Mouse (Mus musculus): Measurements from ENCODE around the gene Psmg3. TPM values are rescaled to one million over a fixed set of nuclear protein-coding genes. Genes with fewer than 3 reads are reported as not detected.
A peak's percentile ranks its signal among the peaks of the same experiment; 100 is the strongest.

The Psmg3 gene
- polyA plus RNA-seq, 1 experiment from 2014 or later: 70.3 TPM

DNA sequence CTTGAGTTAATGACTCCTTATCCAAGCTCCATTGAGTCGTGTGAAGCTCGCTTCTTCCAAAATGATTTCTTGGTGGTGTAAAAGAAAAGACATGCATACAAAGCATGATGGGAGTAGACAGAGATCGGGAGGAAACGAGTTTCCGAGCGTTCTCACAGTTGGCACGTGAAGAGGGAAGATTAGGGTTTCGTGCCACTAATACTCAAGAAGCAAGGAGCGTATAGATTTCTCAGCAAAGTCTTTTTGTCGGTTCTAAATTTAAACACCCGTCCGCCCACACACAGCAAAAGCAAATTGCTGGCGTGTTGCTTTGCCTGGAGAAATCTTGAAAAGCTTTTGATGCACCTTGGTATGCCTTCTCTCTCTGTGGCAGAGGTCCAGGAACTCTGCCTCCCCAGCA is 2.7 kb upstream of the Psmg3 start:
- ATAC-seq (ENCODE audit: low read depth): no peak
- H3K4me1 ChIP-seq (replicated peaks): peaks cover 12% of the 10 kb centered on the region
- no peak overlapping the region for H3K4me2 ChIP-seq
- no peak overlapping the region for H3K4me3 ChIP-seq
- H3K27ac ChIP-seq (replicated peaks): no peak overlapping the region
- H3K36me3 ChIP-seq: no peaks in the 10 kb centered on the region
- no peak overlapping the region for H3K9ac ChIP-seq
- WGBS: 82% methylated on average over 13 of the region's 13 CpGs
- 0 out of 2 replicates have a peak, but pooled peaks cover 5% of the 10 kb centered on the region for H3K27me3 ChIP-seq
- no peaks in the 10 kb centered on the region for H3K9me3 ChIP-seq

DNA sequence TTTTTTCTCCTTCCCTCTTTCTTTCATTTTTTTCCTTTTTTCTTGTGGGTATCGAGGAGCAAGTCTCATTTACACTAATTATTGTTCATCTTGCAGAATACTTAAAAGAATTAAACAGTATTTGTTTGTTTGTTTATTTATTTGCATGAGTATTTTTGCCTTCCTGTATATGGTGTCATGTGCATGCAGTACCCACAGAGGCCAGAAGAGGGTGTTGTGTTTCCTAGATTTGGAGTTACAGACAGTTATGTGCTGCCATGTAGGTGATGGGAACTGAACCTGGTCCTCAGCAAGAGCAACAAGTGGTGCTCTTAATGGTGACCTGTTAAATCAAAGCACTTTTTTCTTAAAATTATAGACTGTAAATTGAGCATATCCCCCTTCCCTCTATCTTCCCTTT is 908 bp upstream of the Psmg3 start:
- peaks cover 12% of the 10 kb centered on the region for H3K4me1 ChIP-seq (replicated peaks)
- no peaks in the 10 kb centered on the region for H3K27me3 ChIP-seq
- H3K9ac ChIP-seq: no peak overlapping the region
- H3K36me3 ChIP-seq: peaks cover 14% of the 10 kb centered on the region
- H3K4me3 ChIP-seq: no peak overlapping the region
- H3K27ac ChIP-seq (replicated peaks): no peak overlapping the region
- 94% methylated on average over 1 of the region's 1 CpGs for WGBS
- no peaks in the 10 kb centered on the region for H3K9me3 ChIP-seq
- H3K4me2 ChIP-seq: peak overlapping the region; percentile 99
- no peak for ATAC-seq (ENCODE audit: low read depth)

DNA sequence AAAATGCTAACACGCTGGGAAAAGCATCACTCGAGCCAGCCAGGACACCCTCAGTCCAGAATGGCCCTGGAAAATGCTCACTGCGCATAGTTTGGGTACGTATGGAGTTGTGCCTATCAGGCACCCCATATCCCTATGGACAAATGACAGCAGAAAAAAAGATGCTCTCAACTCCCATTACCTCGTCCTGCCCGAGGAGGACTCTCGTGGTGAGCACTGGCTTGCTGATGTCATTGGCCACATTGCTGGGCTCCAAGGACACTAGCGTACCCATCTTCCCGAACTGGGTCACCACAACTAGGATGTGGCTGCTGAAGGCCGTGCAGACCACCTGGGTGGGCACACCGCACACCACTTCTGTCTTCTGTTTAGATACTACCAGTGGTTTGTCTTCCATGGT is 738 bp downstream of the Psmg3 start:
- H3K9me3 ChIP-seq: no peaks in the 10 kb centered on the region
- H3K4me3 ChIP-seq: peak overlapping the region; percentile 74
- 0 out of 2 replicates have a peak, but pooled peaks have one; percentile 18 for ATAC-seq (ENCODE audit: low read depth)
- 43% methylated on average over 11 of the region's 11 CpGs for WGBS
- H3K9ac ChIP-seq: peak overlapping the region; percentile 80
- peak overlapping the region; percentile 99 for H3K4me2 ChIP-seq
- peaks cover 27% of the 10 kb centered on the region for H3K36me3 ChIP-seq
- peaks cover 19% of the 10 kb centered on the region for H3K4me1 ChIP-seq (replicated peaks)
- H3K27me3 ChIP-seq: no peaks in the 10 kb centered on the region
- H3K27ac ChIP-seq (replicated peaks): peak overlapping the region; percentile 77; the same call in 1 of the 2 replicates

DNA sequence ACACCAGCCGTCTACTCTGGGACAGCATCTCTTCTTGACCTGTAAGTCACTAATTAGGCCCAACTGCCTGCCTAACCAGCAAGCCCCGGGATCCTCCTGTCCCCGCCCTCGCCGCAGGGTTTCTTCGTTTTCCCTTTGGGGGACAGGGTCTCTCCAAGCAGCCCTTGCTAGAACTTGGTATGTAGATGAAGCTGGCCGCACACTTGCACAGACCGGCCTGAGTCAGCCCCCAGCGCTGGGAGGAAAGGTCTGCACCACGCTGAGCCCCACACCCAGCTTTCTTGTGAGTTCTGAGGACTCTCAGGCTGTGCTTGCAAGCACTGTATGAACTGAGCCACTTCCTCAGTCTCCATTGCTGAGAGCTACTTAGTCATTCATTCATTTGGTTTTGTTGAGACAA is 2.2 kb downstream of the Psmg3 start:
- Histone ChIP-seq H3K36me3 (peaks cover 27% of the 10 kb centered on the region), H3K4me2 (no peak overlapping the region), H3K27me3 (no peaks in the 10 kb centered on the region), H3K4me1 (replicated peaks) (peaks cover 19% of the 10 kb centered on the region), H3K9ac (no peak overlapping the region), H3K27ac (replicated peaks) (no peak overlapping the region), H3K4me3 (no peak overlapping the region), H3K9me3 (no peaks in the 10 kb centered on the region)
- 93% methylated on average over 10 of the region's 10 CpGs for WGBS
- ATAC-seq (ENCODE audit: low read depth): no peak

DNA sequence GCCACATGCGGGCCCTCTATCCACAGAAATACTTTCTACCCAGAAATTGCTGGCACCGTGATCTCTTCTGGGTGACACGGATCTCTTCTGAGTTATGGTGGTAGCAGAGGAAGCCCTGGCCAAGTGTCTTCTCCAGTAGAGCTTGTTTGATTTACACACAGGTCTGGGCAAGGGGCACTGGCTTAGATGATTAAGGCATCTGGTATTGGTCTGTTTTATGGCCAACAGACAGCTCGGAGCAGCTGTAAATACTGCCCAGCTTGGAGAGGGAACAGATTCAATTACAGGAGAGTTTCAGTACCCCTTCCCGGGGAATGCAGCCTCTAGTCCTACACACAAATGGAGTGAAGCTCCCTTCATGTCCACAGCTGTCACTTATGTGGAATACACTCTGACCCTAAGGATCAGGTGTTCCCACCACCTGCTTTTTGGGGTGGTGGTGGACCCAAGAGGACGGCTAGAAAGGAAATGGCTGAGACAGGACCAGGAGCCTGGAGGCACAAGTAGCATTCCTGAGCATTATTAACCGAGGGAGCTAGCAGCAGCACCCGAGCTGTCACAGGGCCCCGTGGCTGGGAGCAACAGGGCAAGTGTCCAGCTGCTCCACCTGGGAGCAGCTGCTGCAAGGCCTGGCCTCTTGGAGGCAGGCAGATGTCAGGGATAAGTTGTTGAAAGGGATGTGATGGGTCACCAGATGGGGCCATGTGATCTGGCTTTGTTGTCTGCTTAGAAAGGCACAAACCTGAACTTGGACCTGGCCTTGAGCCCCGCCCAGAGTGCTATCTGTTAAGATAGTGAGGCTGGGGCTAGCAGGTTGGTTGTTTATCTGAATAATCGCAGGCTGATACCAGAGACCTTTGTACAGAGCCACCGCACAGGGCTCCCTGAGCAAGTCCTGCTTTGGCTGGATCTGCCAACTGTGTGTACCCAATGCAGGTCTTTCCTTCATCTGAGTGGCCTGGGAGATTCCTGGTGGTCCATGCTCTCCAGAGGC is 4.9 kb downstream of the Psmg3 start:
- no peak for ATAC-seq (ENCODE audit: low read depth)
- Histone ChIP-seq H3K27me3 (no peaks in the 10 kb centered on the region), H3K9ac (0 out of 2 replicates have a peak overlapping the region, but pooled peaks have one; percentile 19), H3K9me3 (no peaks in the 10 kb centered on the region), H3K4me1 (replicated peaks) (peaks cover 19% of the 10 kb centered on the region), H3K27ac (replicated peaks) (no peak overlapping the region; the same call in 1 of the 2 replicates), H3K4me3 (no peak overlapping the region), H3K36me3 (peaks cover 32% of the 10 kb centered on the region), H3K4me2 (no peak overlapping the region)
- WGBS: 77% methylated on average over 12 of the region's 12 CpGs

DNA sequence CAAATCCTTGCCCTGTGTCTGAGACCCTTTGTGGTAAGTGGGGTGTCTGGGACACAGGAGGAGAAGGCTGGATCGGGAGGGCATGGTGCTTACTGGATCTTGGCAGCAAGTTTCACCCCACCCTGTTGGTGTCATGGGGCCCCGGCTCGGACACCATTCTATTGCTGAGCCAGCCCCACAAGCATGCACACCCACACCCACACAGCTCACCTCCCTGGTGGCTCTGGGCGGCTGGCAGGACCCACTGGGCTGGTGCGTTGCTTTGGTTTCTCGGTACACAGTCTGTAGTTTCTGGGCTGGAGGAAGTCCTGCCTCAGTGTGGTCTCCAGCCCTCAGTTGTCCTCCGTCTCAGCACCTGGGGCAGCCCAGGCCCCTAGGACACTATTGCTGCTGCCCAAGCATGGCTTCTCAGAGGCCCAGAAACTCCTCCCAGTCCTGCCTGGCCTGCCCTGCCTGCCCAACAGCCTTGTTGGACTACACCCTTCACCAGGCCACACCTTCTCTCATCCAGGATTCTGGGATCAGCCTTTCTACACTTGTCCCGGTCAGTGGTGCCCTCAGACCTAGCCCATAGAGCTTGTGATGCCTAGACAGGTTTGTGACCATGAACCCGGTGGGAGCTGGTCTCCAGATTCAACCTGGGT is 7.0 kb downstream of the Psmg3 start, which contains the start of gene Tmem184a:
Gene Tmem184a, minus strand, starts transcription at position 380 of the 644 bp plus-strand sequence.
- Histone ChIP-seq H3K27ac (replicated peaks) (no peak within 1 kb of the TSS), H3K4me2 (no peak within 1 kb of the TSS), H3K27me3 (peaks cover 15% of the 10 kb centered on the region), H3K4me1 (replicated peaks) (peaks cover 7% of the 10 kb centered on the region; the same call in 1 of the 2 replicates), H3K36me3 (peaks cover 32% of the 10 kb centered on the region), H3K9ac (no peak within 1 kb of the TSS), H3K4me3 (no peak within 1 kb of the TSS), H3K9me3 (no peaks in the 10 kb centered on the region)
- 88% methylated on average over 9 of the region's 9 CpGs for WGBS
- no peak for ATAC-seq (ENCODE audit: low read depth)

DNA sequence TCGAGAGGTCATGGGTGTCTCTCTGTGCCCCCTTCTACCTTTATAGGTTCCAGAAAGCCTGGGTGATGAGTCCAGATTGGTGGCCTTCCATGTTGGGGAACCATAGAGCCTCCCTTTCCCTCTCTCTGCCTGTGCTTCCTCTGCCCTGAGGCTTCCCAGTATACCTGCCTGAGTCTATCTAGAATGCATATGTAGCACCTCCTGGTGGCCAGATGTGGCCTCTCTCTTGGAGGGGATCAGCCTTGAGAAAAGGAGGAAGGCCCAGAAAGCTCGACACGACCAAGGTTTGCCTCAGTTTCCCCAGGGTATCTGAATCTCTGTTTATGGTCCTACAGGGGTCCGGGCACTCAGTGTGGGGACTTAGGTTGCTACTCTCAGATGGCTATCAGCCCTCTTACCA is 7.9 kb downstream of the Psmg3 start:
- no peak overlapping the region for H3K9ac ChIP-seq
- 49% methylated on average over 4 of the region's 4 CpGs for WGBS
- H3K4me2 ChIP-seq: no peak overlapping the region
- H3K36me3 ChIP-seq: peaks cover 30% of the 10 kb centered on the region
- H3K4me1 ChIP-seq (replicated peaks): peaks cover 7% of the 10 kb centered on the region; the same call in 1 of the 2 replicates
- H3K27ac ChIP-seq (replicated peaks): no peak overlapping the region
- H3K27me3 ChIP-seq: peaks cover 23% of the 10 kb centered on the region
- H3K4me3 ChIP-seq: no peak overlapping the region
- ATAC-seq (ENCODE audit: low read depth): no peak
- H3K9me3 ChIP-seq: no peaks in the 10 kb centered on the region

DNA sequence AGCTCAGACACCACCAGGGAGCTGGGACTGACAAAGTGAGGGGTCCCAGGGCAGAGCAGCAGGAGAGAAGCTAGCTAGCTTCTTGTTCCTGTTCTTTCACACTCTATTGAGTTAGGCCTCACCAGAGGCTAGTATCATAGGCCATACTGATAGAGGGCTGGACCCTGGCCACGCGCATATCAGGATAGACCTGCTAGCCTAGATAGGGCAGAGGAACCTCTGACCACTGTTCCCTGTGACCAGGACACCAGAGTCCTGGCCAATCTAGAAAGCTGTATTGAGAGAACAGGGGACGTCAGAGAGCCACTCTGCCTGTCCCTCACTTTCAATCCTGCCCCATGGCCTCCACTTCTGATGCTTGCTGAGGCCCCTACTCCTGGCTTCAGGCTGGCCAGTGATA is 8.6 kb downstream of the Psmg3 start:
- no peak overlapping the region for H3K27ac ChIP-seq (replicated peaks)
- peaks cover 23% of the 10 kb centered on the region for H3K36me3 ChIP-seq
- no peaks in the 10 kb centered on the region for H3K9me3 ChIP-seq
- no peak for ATAC-seq (ENCODE audit: low read depth)
- H3K4me1 ChIP-seq (replicated peaks): peaks cover 7% of the 10 kb centered on the region; the same call in 1 of the 2 replicates
- WGBS: 82% methylated on average over 3 of the region's 3 CpGs
- H3K4me3 ChIP-seq: no peak overlapping the region
- H3K27me3 ChIP-seq: peaks cover 30% of the 10 kb centered on the region
- no peak overlapping the region for H3K9ac ChIP-seq
- no peak overlapping the region for H3K4me2 ChIP-seq

DNA sequence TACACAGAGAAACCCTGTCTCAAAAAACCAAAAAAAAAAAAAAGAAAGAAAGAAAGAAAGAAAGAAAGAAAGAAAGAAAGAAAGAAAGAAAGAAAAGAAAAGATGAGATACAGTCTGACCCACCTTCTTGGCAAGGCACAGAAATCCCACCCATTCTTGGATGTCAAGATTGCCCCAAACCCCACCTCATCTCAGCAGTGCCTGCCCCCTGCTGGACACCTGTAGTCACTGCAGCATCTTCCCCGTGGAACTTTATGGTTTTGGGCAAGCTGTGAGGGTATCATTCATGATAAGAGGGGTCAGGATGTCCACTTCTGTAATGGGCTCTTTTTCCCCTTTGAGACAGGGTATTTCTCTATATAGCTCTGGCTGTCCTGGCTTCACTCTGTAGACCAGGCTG is 9.4 kb downstream of the Psmg3 start:
- H3K27ac ChIP-seq (replicated peaks): no peak overlapping the region
- H3K4me2 ChIP-seq: no peak overlapping the region
- H3K27me3 ChIP-seq: peaks cover 36% of the 10 kb centered on the region
- 10% methylated on average over 1 of the region's 1 CpGs for WGBS
- H3K9me3 ChIP-seq: no peaks in the 10 kb centered on the region
- H3K9ac ChIP-seq: no peak overlapping the region
- peaks cover 5% of the 10 kb centered on the region; the same call in 1 of the 2 replicates for H3K4me1 ChIP-seq (replicated peaks)
- H3K36me3 ChIP-seq: peaks cover 15% of the 10 kb centered on the region
- H3K4me3 ChIP-seq: no peak overlapping the region
- no peak for ATAC-seq (ENCODE audit: low read depth)

DNA sequence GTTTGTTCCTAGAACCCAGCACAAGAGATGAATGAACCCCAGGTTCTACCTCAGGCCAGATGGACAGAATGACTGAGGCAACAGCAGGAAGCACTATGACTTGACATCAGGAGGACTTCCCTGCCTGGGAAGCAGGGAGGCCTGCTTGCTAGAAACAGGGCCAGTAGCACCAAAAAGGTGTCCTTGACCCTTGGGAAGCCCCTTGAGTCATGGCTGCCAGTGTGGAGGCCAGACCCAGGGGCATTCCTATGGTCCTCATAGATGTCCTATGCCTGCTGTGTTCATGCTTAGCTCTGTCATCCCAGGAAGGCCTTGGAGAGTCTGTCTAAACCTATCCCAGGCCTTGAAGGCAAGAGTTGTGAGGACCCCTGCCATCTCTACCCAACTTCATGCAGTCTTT is 10.2 kb downstream of the Psmg3 start:
- H3K36me3 ChIP-seq: peaks cover 7% of the 10 kb centered on the region
- H3K27me3 ChIP-seq: peaks cover 40% of the 10 kb centered on the region
- no peak overlapping the region for H3K27ac ChIP-seq (replicated peaks)
- no peak for ATAC-seq (ENCODE audit: low read depth)
- H3K4me1 ChIP-seq (replicated peaks): no peaks in the 10 kb centered on the region
- H3K9ac ChIP-seq: no peak overlapping the region
- H3K9me3 ChIP-seq: no peaks in the 10 kb centered on the region
- H3K4me3 ChIP-seq: no peak overlapping the region
- H3K4me2 ChIP-seq: no peak overlapping the region

DNA sequence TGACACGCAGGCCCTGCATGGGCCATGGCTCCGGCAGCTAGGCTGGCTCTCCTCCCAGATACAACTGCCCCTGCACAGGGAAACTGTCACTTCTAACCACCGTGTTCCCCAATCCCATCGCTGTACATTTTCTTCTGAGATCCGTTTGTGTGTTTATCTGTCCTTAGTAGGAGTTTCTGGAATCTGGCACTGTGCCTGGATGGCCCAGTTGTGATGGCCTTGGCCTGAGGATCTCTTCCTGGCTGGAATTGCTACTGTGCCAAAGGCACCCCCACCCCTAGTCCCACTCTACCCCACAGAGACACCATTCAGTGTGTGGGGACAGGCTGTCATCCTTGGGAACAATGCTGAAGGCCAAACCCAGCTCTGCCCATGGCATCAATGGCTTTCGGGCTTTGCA is 10.7 kb downstream of the Psmg3 start:
- Histone ChIP-seq H3K4me3 (no peak overlapping the region), H3K27me3 (peaks cover 40% of the 10 kb centered on the region), H3K36me3 (peaks cover 6% of the 10 kb centered on the region; the same call in 1 of the 2 replicates), H3K27ac (replicated peaks) (no peak overlapping the region), H3K9me3 (no peaks in the 10 kb centered on the region), H3K9ac (no peak overlapping the region), H3K4me1 (replicated peaks) (no peaks in the 10 kb centered on the region), H3K4me2 (no peak overlapping the region)
- WGBS: 79% methylated on average over 6 of the region's 6 CpGs
- no peak for ATAC-seq (ENCODE audit: low read depth)

DNA sequence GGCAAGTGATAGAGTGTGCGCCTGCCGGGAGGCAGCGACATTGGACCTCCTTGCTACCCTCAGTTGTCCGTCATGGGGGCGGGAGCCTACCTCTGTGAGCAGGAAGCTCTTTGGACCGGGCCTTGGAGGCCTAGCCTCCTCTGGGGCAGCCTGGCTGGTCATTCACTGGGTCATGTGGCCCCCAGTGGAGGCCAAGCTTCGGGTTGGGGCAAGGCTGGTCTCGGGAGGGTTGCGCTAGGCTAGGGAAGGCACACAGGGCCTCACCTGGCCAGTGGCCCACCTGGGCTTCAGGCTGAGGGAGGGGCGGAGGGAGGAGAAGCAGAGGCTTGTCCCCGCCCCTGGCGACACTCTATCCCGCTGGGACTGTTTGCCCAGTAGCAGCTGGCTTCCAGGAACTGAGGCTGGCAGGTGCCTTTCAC is 12.7 kb downstream of the Psmg3 start:
- Histone ChIP-seq H3K9ac (no peak overlapping the region), H3K4me1 (replicated peaks) (no peaks in the 10 kb centered on the region), H3K36me3 (no peaks in the 10 kb centered on the region), H3K4me2 (no peak overlapping the region), H3K27ac (replicated peaks) (no peak overlapping the region), H3K9me3 (no peaks in the 10 kb centered on the region), H3K4me3 (no peak overlapping the region), H3K27me3 (peaks cover 40% of the 10 kb centered on the region)
- 12% methylated on average over 9 of the region's 13 CpGs for WGBS
- no peak for ATAC-seq (ENCODE audit: low read depth)
